Mouse (Mus musculus): ENCODE data around the gene Arl1.
"Not testable (repeated sequence)": the region's sequence is repeated elsewhere in the genome, so short reads cannot be mapped to it uniquely, and the experiment has no call there.

Arl1 gene

DNA sequence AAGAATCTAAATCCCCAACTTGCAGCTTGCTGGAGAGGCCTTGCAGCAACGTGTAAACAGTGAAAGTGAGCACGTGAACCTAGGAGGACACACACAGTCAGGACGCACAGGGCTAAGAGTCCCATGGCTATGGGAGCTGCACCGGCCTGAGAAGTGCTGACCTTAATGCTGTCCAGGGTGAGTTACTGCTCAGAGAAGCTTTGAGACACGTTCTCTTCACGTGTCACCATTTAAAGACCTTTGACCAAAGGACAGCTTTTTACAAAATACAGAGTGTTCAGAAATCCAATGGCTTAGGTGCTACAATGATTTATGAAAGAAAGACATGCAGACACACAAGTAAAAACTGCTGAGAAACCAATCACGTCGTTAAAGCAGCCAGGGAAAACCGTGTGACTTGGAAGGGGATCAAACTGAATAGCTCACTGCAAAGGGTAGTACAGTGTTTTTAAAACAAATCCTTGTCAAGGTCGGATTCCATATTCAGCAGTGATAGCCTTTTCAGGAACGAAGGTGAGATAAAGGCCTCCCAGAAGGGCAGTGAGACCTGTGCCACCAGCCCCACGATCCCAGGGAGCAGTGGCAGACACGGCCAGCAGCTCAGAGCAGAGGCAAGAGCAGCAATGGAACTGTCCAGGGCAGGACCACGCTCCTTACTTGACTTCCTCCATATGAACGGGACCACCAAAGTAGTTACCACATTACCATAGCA is 34.9 kb downstream of the Arl1 start:
- no peak for DNase-seq

DNA sequence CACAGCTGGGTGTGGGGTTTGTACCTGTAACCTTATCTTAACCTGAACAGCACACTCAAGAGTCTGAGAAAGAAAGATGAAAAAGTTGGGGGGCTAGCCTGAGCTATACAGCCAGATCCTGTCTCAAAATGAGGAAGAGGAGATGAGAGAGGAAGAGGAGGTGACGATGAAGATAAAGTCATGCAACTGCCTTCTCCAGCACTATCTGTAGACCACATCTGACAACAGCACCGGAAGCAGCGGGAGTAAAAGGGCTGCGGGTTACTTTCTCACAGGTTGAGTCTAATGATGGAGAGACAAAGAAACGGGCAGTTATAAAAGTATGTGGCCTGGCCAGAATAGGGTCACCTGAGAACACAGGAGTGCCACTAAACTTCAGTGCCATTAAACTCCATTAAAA is 38.3 kb downstream of the Arl1 start:
- no peak for DNase-seq

DNA sequence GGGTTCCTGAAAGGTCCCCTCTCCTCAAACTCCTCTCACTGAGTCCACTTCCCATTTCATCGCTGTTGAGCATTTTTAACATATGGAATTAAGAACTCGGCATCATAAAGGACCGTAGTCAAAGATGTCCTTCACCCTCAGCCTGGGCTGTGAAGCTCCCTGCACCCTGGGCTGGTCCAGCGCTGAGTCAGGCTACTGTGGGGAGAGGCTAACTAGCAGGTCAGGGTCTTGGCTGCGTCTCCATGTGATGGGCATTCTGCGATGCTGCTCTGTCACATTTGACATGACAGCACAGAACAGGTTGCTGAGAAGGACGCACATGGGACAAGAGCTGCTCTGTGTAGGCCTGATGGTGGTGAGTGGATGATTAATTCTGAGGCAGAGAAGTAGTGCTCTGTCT is 39.0 kb downstream of the Arl1 start:
- no peak for DNase-seq

DNA sequence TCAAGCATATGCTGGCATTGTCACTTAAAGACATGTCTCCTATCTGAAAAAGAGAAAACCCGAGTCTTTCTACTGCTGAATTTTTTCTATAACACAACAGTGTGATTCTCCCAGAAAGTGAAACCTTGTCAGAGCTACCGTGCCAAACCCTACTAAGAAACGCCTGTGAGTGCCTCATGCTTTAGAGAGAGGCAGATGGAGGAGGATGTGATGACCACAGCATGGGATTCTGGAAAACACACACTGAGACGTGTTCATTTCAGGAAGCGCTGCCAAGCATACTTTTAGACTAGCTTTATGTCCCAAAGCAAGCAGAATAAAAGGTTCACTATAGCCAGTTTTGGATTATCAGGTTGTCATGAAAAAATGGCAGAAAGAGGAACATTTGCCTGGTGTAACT is 42.3 kb downstream of the Arl1 start:
- DNase-seq: not testable (repeated sequence)

DNA sequence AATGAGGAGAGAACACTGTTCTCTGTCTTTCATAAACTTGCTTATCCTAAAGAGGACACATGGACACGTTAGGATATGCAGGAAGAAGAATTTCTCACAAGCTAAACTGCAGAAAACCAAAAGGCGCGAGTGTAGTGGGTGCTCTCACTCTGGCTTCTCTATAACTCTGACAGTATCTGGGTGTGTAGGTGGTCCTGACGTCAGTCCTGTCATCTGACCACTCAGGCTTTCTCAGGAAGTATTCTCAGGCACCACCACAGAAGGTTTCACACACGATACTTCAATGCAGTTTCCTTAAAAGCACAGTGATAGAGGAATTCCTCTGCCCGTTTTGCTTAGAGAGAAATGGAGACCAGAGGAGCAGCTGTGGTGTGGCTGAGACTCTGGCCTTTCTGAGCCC is 45.5 kb downstream of the Arl1 start:
- DNase-seq: no peak

DNA sequence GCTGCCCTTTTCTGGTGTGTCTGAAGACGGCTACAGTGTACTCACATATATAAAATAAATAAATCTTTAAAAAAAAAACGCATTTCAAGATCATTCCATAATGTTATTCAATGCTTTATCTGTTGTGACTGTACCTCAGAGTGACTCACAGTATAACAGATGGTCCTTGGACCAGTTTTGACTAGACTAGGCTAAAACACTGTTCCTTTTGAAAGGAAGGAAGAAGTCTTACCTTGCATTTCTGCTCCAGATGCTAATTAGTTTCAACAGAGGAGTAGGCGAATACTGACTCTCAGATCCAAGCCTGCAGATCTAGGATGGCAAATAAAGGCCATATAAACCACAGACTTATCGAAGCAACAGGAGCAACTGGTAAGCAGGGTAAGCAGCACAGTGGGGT is 50.1 kb downstream of the Arl1 start:
- no peak for DNase-seq

DNA sequence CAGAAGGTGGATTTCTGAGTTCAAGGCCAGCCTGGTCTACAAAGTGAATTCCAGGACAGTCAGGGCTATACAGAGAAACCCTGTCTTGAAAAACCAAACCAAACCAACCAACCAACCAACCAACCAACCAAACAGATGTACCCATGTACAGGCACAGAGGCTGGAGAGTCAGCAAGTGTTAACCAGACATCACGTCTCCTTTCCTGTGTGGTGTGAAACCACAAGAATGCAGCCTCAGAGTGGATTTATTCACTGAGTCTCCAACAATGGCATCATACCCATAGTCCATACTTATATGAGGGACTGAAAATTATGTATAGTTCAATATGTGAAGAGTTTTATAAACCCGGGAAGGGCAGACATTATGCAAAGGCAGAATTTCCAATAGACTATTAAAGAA is 52.5 kb downstream of the Arl1 start:
- not testable (repeated sequence) for DNase-seq

DNA sequence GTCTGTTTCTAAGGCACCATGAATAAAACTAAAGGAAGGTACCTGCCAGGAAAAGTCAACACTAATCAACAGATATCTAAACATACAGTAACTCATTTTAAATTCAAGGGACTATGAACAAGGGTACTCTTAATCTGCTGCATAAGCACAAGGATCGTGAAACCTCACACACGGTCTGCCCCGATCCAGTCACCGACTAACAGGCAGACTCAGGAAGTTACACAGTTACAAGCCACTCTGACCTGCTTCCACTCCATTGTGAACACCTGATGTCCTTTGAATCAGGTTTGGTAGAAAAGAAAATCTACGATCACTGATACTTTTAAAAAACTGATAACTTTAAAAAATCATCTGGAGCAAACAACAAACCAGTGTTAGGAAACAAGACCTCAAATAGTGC is 53.3 kb downstream of the Arl1 start:
- DNase-seq: no peak

DNA sequence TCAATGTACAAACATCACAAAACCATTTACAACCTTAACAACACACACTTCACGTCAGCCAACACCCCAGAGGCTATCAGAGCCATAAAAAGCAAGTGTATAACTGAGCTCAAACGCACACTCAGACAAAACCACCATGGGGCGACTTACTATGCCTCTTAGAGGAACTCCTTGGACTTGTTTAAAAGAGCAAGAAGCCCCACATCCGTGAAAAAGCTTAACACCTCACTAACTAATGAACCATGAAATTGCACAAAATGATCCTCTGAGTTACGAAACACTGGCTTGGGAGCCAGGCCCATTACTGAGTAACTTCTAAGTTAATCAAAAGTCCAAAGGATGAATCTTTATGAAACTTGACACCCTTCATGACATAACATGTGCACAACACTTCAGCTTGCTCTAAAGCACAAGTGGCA is 53.9 kb downstream of the Arl1 start:
- no peak for DNase-seq

DNA sequence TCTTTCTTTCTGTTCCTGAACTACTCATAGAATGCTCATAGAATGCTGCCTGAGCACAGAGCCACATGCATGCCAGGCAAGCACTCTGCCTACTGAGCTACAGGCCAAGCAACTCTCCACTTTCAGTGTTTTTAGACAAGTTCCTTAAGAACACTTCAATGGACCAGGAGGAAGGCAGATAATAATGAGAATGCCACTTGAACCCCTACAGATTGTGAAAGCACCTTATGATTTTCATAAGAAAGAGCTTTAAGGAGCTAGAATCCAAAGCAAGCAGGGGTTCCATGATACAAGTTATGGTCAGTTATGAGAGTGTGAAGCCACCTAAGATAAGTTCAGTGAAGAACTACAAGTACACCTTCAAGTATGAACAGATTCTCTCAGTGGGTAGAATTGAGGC is 63.0 kb downstream of the Arl1 start:
- DNase-seq: no peak
